Mouse (Mus musculus) embryonic facial prominence, embryonic 15.5 days (tissue): ENCODE measurements around the gene Disp3. TPM values are rescaled to one million over a fixed set of nuclear protein-coding genes. Genes with fewer than 3 reads are reported as not detected.

Experiments used
- ATAC-seq: fragments of 200-750 bp; cut with Nextera tagmentation; 2 replicates; pipeline ENCODE4 v1.8.0; 2017; ENCODE audit warnings: low read depth, moderate TSS enrichment; ENCODE audit not compliant: insufficient number of reproducible peaks, low FRiP score, low TSS enrichment
- H3K27ac ChIP-seq: fragments of 300-500 bp; sonication (generic); replicated peaks from 2 replicates; pipeline ENCODE4 v1.5.1; 2015; ENCODE audit warnings: mild to moderate bottlenecking, inconsistent platforms
- H3K27me3 ChIP-seq: fragments of 300-500 bp; sonication (generic); 2 replicates; pipeline ENCODE4 v1.6.1; 2015; ENCODE audit warnings: inconsistent platforms
- H3K36me3 ChIP-seq: fragments of 300-500 bp; sonication (generic); 2 replicates; pipeline ENCODE4 v1.6.1; 2015; ENCODE audit warnings: mild to moderate bottlenecking, inconsistent platforms
- H3K4me1 ChIP-seq: fragments of 300-500 bp; sonication (generic); 2 replicates; pipeline ENCODE4 v1.6.1; 2015; ENCODE audit warnings: inconsistent platforms
- H3K4me2 ChIP-seq: fragments of 300-500 bp; sonication (generic); replicated peaks from 2 replicates; pipeline ENCODE4 v1.6.1; 2015; ENCODE audit warnings: mild to moderate bottlenecking, inconsistent platforms
- H3K4me3 ChIP-seq: fragments of 300-500 bp; sonication (generic); replicated peaks from 2 replicates; pipeline ENCODE4 v1.5.1; 2015; ENCODE audit warnings: mild to moderate bottlenecking, inconsistent platforms
- H3K9ac ChIP-seq: fragments of 300-500 bp; sonication (generic); 2 replicates; pipeline ENCODE4 v1.6.1; 2015; ENCODE audit warnings: inconsistent platforms
- H3K9me3 ChIP-seq: fragments of 300-500 bp; sonication (generic); replicated peaks from 2 replicates; pipeline ENCODE4 v1.6.1; 2016; ENCODE audit warnings: inconsistent platforms
- WGBS: fragments of 180-500 bp; shearing (Covaris S2); methylation state at CpG from one replicate; pipeline ENCODE4 v1.1.7; 2015; 5-methylcytosine and 5-hydroxymethylcytosine counted together
- polyA plus RNA-seq: library from polyadenylated mRNA; unstranded; fragments of >200 nt; fragmentation: Nextera tagmentation; extraction: Ambion mirVana; gene quantifications from 2 replicates; pipeline ENCODE4 v1.2.1, GENCODE M21; 2015

Disp3 gene
- 0.16 and 0.40 TPM in 2 replicates for polyA plus RNA-seq

- ATAC-seq: no peak
- Histone ChIP-seq H3K27me3 (peaks cover 52% of the 10 kb centered on the region), H3K27ac (no peak within 1 kb of the TSS), H3K9ac (no peak within 1 kb of the TSS), H3K4me3 (peak within 1 kb of the TSS; percentile 37), H3K4me2 (peak within 1 kb of the TSS; percentile 75), H3K9me3 (no peaks in the 10 kb centered on the region), H3K36me3 (no peaks in the 10 kb centered on the region), H3K4me1 (peaks cover 16% of the 10 kb centered on the region)
- under 1% methylated on average over 47 of the region's 54 CpGs for whole genome bisulfite sequencing
These were observed at the start of gene Disp3 for GRCm38 (mm10) chr4:148287476-148288054. TSS of gene Disp3 (minus strand) at chr4:148287965.

GRCm38 (mm10) chr4:148330269-148330668 lies 42.5 kb upstream of the Disp3 start:
- H3K27ac ChIP-seq: no peak overlapping the region
- H3K4me1 ChIP-seq: 0 out of 2 replicates have a peak, but pooled peaks cover 6% of the 10 kb centered on the region
- H3K4me2 ChIP-seq: no peak overlapping the region
- no peaks in the 10 kb centered on the region for H3K9me3 ChIP-seq
- no peaks in the 10 kb centered on the region for H3K27me3 ChIP-seq
- no peak overlapping the region for H3K4me3 ChIP-seq
- no peak for ATAC-seq
- WGBS: 77% methylated on average over 2 of the region's 2 CpGs
- H3K9ac ChIP-seq: no peak overlapping the region
- no peaks in the 10 kb centered on the region for H3K36me3 ChIP-seq

DNA sequence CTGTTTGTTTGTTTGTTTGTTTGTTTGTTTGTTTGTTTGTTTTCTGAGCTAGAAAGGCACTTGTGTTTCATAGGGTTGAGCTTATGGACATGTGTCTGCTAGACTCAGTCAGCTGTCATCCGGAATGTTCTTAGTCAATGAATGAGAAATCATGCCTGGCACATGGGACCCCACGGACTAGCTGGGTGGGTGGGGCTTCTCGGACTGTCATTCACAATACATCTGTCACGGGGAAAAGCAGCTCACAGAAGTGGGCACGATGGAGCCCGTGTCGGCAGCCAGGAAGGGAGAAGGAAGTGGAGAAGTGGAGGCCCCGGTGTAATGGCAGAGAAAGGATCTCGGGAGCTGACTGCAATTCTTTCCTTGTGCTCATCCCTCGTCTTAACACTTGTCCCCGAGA lies 41.7 kb upstream of the Disp3 start:
- H3K9me3 ChIP-seq: no peaks in the 10 kb centered on the region
- H3K4me2 ChIP-seq: no peak overlapping the region
- ATAC-seq: no peak
- no peaks in the 10 kb centered on the region for H3K27me3 ChIP-seq
- 0 out of 2 replicates have a peak, but pooled peaks cover 6% of the 10 kb centered on the region for H3K4me1 ChIP-seq
- H3K27ac ChIP-seq: no peak overlapping the region
- H3K9ac ChIP-seq: no peak overlapping the region
- no peak overlapping the region for H3K4me3 ChIP-seq
- H3K36me3 ChIP-seq: no peaks in the 10 kb centered on the region
- 27% methylated on average over 11 of the region's 11 CpGs for WGBS

DNA sequence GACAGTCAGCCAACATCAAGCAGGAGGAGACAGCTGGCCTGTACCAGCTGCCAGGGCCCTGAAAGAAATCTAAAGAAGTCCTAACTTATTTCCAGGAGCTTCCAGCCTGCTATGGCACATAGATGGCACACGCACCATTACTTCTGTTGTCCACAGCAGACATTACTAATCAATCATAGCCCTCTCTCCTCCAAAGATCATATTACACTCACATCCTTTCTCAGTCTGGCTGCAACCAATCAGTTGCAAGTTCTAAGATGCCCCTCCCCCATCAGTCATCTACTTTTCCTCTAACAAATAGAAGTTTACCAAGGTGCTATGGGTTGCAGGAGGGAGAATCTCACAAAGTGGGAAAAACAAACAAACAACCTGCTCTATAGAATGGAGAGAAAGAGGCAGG lies 40.5 kb upstream of the Disp3 start:
- WGBS: 89% methylated on average over 1 of the region's 1 CpGs

DNA sequence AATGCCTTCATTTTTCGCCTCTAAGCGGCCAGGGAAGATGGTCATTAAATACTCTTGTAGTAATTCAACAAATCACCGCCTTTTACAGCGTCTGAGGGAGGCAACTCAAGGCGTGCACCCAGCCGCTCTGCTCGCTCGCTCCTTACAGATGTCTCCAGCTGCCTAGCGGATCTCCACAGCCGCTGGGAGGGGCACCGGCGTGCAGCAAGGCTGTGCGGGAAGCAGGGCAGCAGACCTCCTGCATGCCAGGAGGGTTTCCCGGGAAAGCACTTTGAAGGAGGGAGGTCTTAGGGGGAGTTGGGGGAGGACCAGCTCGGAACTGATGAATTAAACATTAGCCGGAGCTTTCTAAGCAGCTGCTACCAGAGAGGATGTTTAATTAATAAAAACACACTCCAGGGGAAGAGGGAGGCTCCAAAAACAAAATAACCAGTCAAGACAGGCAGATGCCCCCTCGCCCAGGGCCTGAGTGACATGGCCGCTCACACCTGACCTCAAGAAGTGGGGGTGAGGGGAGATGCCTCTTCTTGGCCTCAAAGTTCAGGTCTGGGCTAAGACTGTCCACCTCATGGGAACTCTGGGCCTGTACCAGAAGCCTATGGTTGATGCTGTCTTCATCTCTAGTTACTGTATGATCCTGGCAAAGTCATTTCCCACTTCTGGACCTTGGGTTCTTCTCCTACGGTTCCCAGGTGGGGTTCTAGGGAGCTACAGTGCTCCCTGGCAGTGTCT lies 39.7 kb upstream of the Disp3 start:
- H3K4me1 ChIP-seq: peaks cover 8% of the 10 kb centered on the region; the same call in 1 of the 2 replicates
- no peaks in the 10 kb centered on the region for H3K9me3 ChIP-seq
- H3K9ac ChIP-seq: no peak overlapping the region
- H3K36me3 ChIP-seq: no peaks in the 10 kb centered on the region
- peak overlapping the region; percentile 24 for H3K4me2 ChIP-seq
- no peaks in the 10 kb centered on the region for H3K27me3 ChIP-seq
- 12% methylated on average over 19 of the region's 19 CpGs for WGBS
- 0 out of 2 replicates have a peak, but pooled peaks have one; percentile 63 for ATAC-seq
- H3K27ac ChIP-seq: no peak overlapping the region
- no peak overlapping the region for H3K4me3 ChIP-seq

More for the DNA sequence above, 40.5 kb upstream of the Disp3 start:
- H3K27me3 ChIP-seq: no peaks in the 10 kb centered on the region
- no peaks in the 10 kb centered on the region for H3K36me3 ChIP-seq
- H3K9ac ChIP-seq: no peak overlapping the region
- no peak overlapping the region for H3K4me3 ChIP-seq
- no peak for ATAC-seq
- no peak overlapping the region for H3K4me2 ChIP-seq
- 0 out of 2 replicates have a peak, but pooled peaks cover 6% of the 10 kb centered on the region for H3K4me1 ChIP-seq
- no peaks in the 10 kb centered on the region for H3K9me3 ChIP-seq
- no peak overlapping the region for H3K27ac ChIP-seq

GRCm38 (mm10) chr4:148326791-148327190 lies 39.0 kb upstream of the Disp3 start:
- no peak overlapping the region for H3K27ac ChIP-seq
- no peak overlapping the region for H3K4me3 ChIP-seq
- no peak overlapping the region for H3K4me2 ChIP-seq
- H3K4me1 ChIP-seq: peaks cover 9% of the 10 kb centered on the region; the same call in 1 of the 2 replicates
- ATAC-seq: no peak
- no peak overlapping the region for H3K9ac ChIP-seq
- no peaks in the 10 kb centered on the region for H3K36me3 ChIP-seq
- WGBS: 36% methylated on average over 8 of the region's 8 CpGs
- peaks cover 2% of the 10 kb centered on the region; the same call in 1 of the 2 replicates for H3K27me3 ChIP-seq
- no peaks in the 10 kb centered on the region for H3K9me3 ChIP-seq

DNA sequence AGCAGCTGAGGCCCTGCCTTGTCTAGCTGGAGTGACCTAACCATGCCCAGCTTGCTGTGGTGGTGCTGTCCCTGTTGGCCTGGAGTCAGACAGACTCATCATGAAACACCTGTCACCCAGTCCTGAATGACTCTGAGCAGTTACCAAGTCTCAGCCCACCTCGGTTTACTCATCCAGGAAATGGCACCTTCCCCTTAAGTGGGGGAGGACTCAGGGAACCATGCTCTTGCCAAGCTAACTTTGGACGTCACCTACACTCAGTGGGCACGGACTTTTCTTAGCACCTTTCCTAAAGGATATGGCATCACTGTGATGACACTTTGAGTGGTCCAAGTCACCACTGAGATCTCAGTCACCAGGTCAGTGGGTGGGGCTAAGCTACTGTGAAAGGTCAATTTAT lies 38.2 kb upstream of the Disp3 start:
- WGBS: 90% methylated on average over 3 of the region's 3 CpGs
- H3K27me3 ChIP-seq: peaks cover 10% of the 10 kb centered on the region
- H3K9me3 ChIP-seq: no peaks in the 10 kb centered on the region
- H3K4me1 ChIP-seq: peaks cover 9% of the 10 kb centered on the region; the same call in 1 of the 2 replicates
- H3K4me3 ChIP-seq: no peak overlapping the region
- no peak overlapping the region for H3K9ac ChIP-seq
- H3K4me2 ChIP-seq: no peak overlapping the region
- H3K36me3 ChIP-seq: no peaks in the 10 kb centered on the region
- no peak overlapping the region for H3K27ac ChIP-seq
- no peak for ATAC-seq

GRCm38 (mm10) chr4:148325057-148325456 lies 37.3 kb upstream of the Disp3 start:
- 23% methylated on average over 2 of the region's 2 CpGs for WGBS
- no peak for ATAC-seq

DNA sequence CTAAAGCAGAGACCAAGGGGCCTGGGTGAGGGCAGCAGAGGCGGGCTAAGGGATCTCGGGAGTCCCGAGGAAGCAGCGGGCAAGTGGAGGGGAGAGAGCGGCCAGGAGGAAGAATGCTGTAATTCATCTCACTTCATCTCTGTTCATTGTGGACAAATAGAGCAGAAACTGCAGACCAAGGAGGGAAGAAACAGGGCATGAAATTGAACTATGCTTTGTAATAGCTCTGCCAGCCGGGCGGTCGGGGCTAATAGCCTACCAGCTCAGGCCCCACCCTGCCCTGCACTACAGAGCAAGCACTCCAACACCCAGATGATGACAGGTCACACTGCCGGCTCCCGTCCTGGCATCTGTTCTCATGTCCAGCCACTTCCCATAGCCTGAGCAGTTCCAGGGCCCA lies 34.4 kb upstream of the Disp3 start:
- Histone ChIP-seq H3K4me2 (no peak overlapping the region), H3K27ac (no peak overlapping the region), H3K36me3 (no peaks in the 10 kb centered on the region), H3K9ac (no peak overlapping the region), H3K4me1 (peaks cover 4% of the 10 kb centered on the region; the same call in 1 of the 2 replicates), H3K4me3 (no peak overlapping the region), H3K27me3 (peaks cover 10% of the 10 kb centered on the region), H3K9me3 (no peaks in the 10 kb centered on the region)
- ATAC-seq: no peak
- WGBS: 27% methylated on average over 10 of the region's 10 CpGs

More at GRCm38 (mm10) chr4:148325057-148325456, 37.3 kb upstream of the Disp3 start:
- no peak overlapping the region for H3K9ac ChIP-seq
- H3K9me3 ChIP-seq: no peaks in the 10 kb centered on the region
- no peak overlapping the region for H3K27ac ChIP-seq
- no peaks in the 10 kb centered on the region for H3K36me3 ChIP-seq
- H3K4me2 ChIP-seq: no peak overlapping the region
- H3K27me3 ChIP-seq: peaks cover 10% of the 10 kb centered on the region
- peaks cover 9% of the 10 kb centered on the region; the same call in 1 of the 2 replicates for H3K4me1 ChIP-seq
- no peak overlapping the region for H3K4me3 ChIP-seq

DNA sequence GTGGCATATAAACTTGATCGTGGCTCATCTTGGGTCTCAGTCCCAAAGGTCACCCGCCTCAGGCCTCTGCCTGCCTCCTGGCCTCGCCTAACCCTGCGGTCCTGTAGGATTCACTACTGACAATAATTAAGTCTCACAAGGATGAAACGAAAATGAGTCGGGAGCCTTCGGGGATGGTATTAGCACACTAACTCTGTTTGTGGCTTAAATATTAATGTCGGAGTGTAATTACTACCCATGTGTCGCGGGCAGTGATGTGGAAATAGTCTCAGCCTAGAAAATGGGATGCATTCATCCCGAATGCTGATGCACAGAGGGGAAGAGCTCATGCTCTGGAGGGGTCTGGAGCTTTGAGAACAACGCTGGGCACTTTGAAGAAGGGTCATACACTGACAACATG lies 31.6 kb upstream of the Disp3 start:
- no peak overlapping the region for H3K4me3 ChIP-seq
- H3K9me3 ChIP-seq: no peaks in the 10 kb centered on the region
- H3K4me1 ChIP-seq: peaks cover 4% of the 10 kb centered on the region; the same call in 1 of the 2 replicates
- no peaks in the 10 kb centered on the region for H3K36me3 ChIP-seq
- WGBS: 71% methylated on average over 12 of the region's 12 CpGs
- H3K9ac ChIP-seq: no peak overlapping the region
- peaks cover 10% of the 10 kb centered on the region for H3K27me3 ChIP-seq
- H3K27ac ChIP-seq: no peak overlapping the region
- no peak for ATAC-seq
- H3K4me2 ChIP-seq: no peak overlapping the region

GRCm38 (mm10) chr4:148315377-148316175 lies 27.8 kb upstream of the Disp3 start:
- no peaks in the 10 kb centered on the region for H3K36me3 ChIP-seq
- no peak overlapping the region for H3K9ac ChIP-seq
- H3K27ac ChIP-seq: no peak overlapping the region
- 81% methylated on average over 16 of the region's 16 CpGs for WGBS
- H3K9me3 ChIP-seq: no peaks in the 10 kb centered on the region
- H3K4me2 ChIP-seq: no peak overlapping the region
- H3K27me3 ChIP-seq: peaks cover 5% of the 10 kb centered on the region; the same call in 1 of the 2 replicates
- H3K4me1 ChIP-seq: no peaks in the 10 kb centered on the region
- H3K4me3 ChIP-seq: no peak overlapping the region
- ATAC-seq: no peak
